Mouse (Mus musculus): ENCODE data around the gene Erv3. TPM values are rescaled to one million over a fixed set of nuclear protein-coding genes. Genes with fewer than 3 reads are reported as not detected.

Gene Erv3
- total and polyA plus RNA-seq, 3 experiments, result not detected

DNA sequence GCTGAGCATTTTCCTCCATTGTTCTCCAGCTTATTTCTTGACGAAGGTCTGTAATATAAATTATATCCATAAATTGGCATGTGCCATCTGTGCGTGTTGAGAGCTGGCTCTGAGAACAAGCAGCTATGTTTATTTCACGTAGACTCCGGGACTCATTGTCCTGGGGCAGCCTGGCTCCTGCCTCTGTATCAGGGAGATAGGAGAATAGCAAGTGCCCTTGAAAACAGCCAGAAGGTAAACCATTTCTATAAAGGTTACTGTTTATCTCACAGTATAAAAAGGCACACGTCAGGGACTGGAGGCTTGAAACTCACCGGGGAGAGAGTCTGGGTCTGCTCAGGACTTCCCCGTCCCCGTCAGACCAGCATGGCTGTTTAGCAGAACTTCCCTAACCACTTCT, 13.9 kb downstream of the Erv3 start:
- in situ Hi-C loops (cut with MboI; ENCODE audit: low pct_ligation_motif_present, low pct_unique_long_range_greater_than_20kb, low sequenced_read_pairs) (no loop called here), dilution Hi-C loops (cut with MboI; ENCODE audit: extremely low pct_ligation_motif_present, extremely low pct_unique_long_range_greater_than_20kb, low sequenced_read_pairs) (no loop called here)
- Histone ChIP-seq H3K9me3 (replicated peaks; ENCODE audit: low read length) (no peaks in the 10 kb centered on the region), H3K27me3 (replicated peaks) (no peaks in the 10 kb centered on the region), H3K4me2 (ENCODE audit: insufficient read depth, low read depth, poor library complexity, severe bottlenecking) (no peak overlapping the region), H3K27ac (ENCODE audit: insufficient read depth, low read depth) (no peak overlapping the region), H3K4me1 (ENCODE audit: control insufficient read depth in 1 of 2, insufficient read depth in 2 of 2) (peaks cover 25 to 43% of the 10 kb centered on the region in 2 experiments), H3K9ac (ENCODE audit: insufficient read depth, low read depth) (no peak overlapping the region), H3K4me3 (replicated peaks in 1 of 3; ENCODE audit: low read depth in 2 of 3, low read length in 2 of 3, poor library complexity in 1 of 3) (no peak overlapping the region), H3K79me2 (replicated peaks; ENCODE audit: control insufficient read depth, extremely low read depth, insufficient read depth, poor library complexity, severe bottlenecking) (no peaks in the 10 kb centered on the region), H3K36me3 (replicated peaks in 1 of 2; ENCODE audit: control insufficient read depth in 1 of 2, insufficient read depth in 1 of 2, low read length in 1 of 2) (no peaks in the 10 kb centered on the region)
- TF ChIP-seq MAFK (IDR thresholded peaks at IDR 0.05; ENCODE audit: insufficient replicate concordance, low read length) (no peak), MXI1 (IDR thresholded peaks at IDR 0.05; ENCODE audit: low read depth, low read length) (no peak), ETS1 (conservative IDR thresholded peaks at IDR 0.05; ENCODE audit: low read depth, low read length) (no peak), CHD1 (IDR thresholded peaks at IDR 0.05; ENCODE audit: low read depth, low read length) (no peak), NELFE (IDR thresholded peaks at IDR 0.05; ENCODE audit: low read depth, low read length) (no peak), ZKSCAN1 (IDR thresholded peaks at IDR 0.05; ENCODE audit: borderline replicate concordance, low read depth, low read length) (no peak), TBP (conservative IDR thresholded peaks at IDR 0.05; ENCODE audit: low read depth, low read length) (no peak), UBTF (IDR thresholded peaks at IDR 0.05; ENCODE audit: low read depth, low read length) (no peak), SIN3A (IDR thresholded peaks at IDR 0.05; ENCODE audit: low read length) (no peak), EP300 (IDR thresholded peaks at IDR 0.05; ENCODE audit: low read length) (no peak), MAX (IDR thresholded peaks at IDR 0.05; ENCODE audit: low read length) (no peak), BHLHE40 (IDR thresholded peaks at IDR 0.05; ENCODE audit: low read depth, low read length) (no peak), USF2 (conservative IDR thresholded peaks at IDR 0.05; ENCODE audit: low read depth, low read length) (no peak), SMC3 (IDR thresholded peaks at IDR 0.05; ENCODE audit: low read depth, low read length) (no peak), ZC3H11A (IDR thresholded peaks at IDR 0.05; ENCODE audit: low read depth, low read length) (no peak), POLR2A (IDR thresholded peaks at IDR 0.05; ENCODE audit: low read depth, low read length) (no peak)
- no peak for DNase-seq (ENCODE audit: extremely low read depth)

DNA sequence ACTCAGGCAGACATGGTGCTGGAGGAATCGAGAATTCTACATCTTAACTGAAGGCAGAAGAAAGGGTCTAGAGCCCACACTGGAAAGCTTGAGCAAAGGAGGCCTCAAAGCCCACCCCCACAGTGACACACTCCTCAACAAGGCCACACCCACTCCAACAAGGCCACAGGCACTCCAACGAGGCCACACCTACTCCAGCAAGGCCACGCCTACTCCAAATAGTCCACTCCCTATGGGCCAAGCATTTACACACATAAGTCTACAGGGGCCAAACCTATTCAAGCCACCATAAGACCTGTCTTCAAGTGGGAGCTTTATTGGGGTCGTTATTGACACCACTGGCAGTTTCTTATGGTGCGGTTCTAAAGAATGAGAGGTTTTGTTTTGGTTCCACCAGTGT, 17.0 kb downstream of the Erv3 start:
- no peak overlapping the region for H3K4me3 ChIP-seq (replicated peaks in 1 of 3; ENCODE audit: low read depth in 2 of 3, low read length in 2 of 3, poor library complexity in 1 of 3)
- H3K4me2 ChIP-seq (ENCODE audit: insufficient read depth, low read depth, poor library complexity, severe bottlenecking), result no peak overlapping the region
- no peak overlapping the region for H3K27ac ChIP-seq (ENCODE audit: insufficient read depth, low read depth)
- dilution Hi-C loops (cut with MboI; ENCODE audit: extremely low pct_ligation_motif_present, extremely low pct_unique_long_range_greater_than_20kb, low sequenced_read_pairs), result no loop called here
- H3K27me3 ChIP-seq (replicated peaks), result no peaks in the 10 kb centered on the region
- H3K4me1 ChIP-seq (ENCODE audit: control insufficient read depth in 1 of 2, insufficient read depth in 2 of 2), result peaks cover 20 to 51% of the 10 kb centered on the region in 2 experiments
- TF ChIP-seq TBP (conservative IDR thresholded peaks at IDR 0.05; ENCODE audit: low read depth, low read length) (no peak), USF2 (conservative IDR thresholded peaks at IDR 0.05; ENCODE audit: low read depth, low read length) (no peak), PAX5 (IDR thresholded peaks at IDR 0.05; ENCODE audit: low read length) (no peak), SMC3 (IDR thresholded peaks at IDR 0.05; ENCODE audit: low read depth, low read length) (no peak), JUN (IDR thresholded peaks at IDR 0.05; ENCODE audit: insufficient read depth, low read depth, low read length) (no peak), NELFE (IDR thresholded peaks at IDR 0.05; ENCODE audit: low read depth, low read length) (no peak), CTCF (conservative IDR thresholded peaks at IDR 0.05 in 1 of 2, IDR thresholded peaks at IDR 0.05 in 1 of 2; ENCODE audit: low read depth in 2 of 2, low read length in 2 of 2) (no peak), RCOR1 (conservative IDR thresholded peaks at IDR 0.05; ENCODE audit: low read depth, low read length) (no peak), ZKSCAN1 (IDR thresholded peaks at IDR 0.05; ENCODE audit: borderline replicate concordance, low read depth, low read length) (no peak), KAT2A (IDR thresholded peaks at IDR 0.05; ENCODE audit: insufficient replicate concordance, low read length) (no peak), SIN3A (IDR thresholded peaks at IDR 0.05; ENCODE audit: low read length) (no peak)
- in situ Hi-C loops (cut with MboI; ENCODE audit: low pct_ligation_motif_present, low pct_unique_long_range_greater_than_20kb, low sequenced_read_pairs), result no loop called here
- H3K79me2 ChIP-seq (replicated peaks; ENCODE audit: control insufficient read depth, extremely low read depth, insufficient read depth, poor library complexity, severe bottlenecking), result no peaks in the 10 kb centered on the region
- DNase-seq (ENCODE audit: extremely low read depth), result no peak
- no peak overlapping the region for H3K9ac ChIP-seq (ENCODE audit: insufficient read depth, low read depth)
- no peaks in the 10 kb centered on the region for H3K9me3 ChIP-seq (replicated peaks; ENCODE audit: low read length)
- no peaks in the 10 kb centered on the region for H3K36me3 ChIP-seq (replicated peaks in 1 of 2; ENCODE audit: control insufficient read depth in 1 of 2, insufficient read depth in 1 of 2, low read length in 1 of 2)
